Mouse (Mus musculus) adrenal gland, adult 8-10 months (tissue): ENCODE data around the gene Trim59. TPM values are rescaled to one million over a fixed set of nuclear protein-coding genes. Genes with fewer than 3 reads are reported as not detected.
A peak's percentile ranks its signal among the peaks of the same experiment; 100 is the strongest.

ENCODE experiments used
- DNase-seq: peaks from one replicate; pipeline ENCODE4 v3.0.0; 2022
- microRNA-seq, 2 experiments: library from miRNA; unstranded; fragments of <30 nt; microRNA quantifications; one replicate each; pipeline ENCODE4 v1.2.0; 2022
- total RNA-seq, 4 experiments: library from RNA; stranded (reverse); gene quantifications; 2 replicates each; pipeline ENCODE4 v1.2.4; 2022

The Trim59 gene
- total RNA-seq, 4 experiments from 2014 or later, result 4.4 to 5.8 (median 5.1) TPM

- DNase-seq, result peak; percentile 45
These were observed 39.0 kb downstream of the Trim59 start for GRCm38 (mm10) chr3:69005338-69006245.

DNA sequence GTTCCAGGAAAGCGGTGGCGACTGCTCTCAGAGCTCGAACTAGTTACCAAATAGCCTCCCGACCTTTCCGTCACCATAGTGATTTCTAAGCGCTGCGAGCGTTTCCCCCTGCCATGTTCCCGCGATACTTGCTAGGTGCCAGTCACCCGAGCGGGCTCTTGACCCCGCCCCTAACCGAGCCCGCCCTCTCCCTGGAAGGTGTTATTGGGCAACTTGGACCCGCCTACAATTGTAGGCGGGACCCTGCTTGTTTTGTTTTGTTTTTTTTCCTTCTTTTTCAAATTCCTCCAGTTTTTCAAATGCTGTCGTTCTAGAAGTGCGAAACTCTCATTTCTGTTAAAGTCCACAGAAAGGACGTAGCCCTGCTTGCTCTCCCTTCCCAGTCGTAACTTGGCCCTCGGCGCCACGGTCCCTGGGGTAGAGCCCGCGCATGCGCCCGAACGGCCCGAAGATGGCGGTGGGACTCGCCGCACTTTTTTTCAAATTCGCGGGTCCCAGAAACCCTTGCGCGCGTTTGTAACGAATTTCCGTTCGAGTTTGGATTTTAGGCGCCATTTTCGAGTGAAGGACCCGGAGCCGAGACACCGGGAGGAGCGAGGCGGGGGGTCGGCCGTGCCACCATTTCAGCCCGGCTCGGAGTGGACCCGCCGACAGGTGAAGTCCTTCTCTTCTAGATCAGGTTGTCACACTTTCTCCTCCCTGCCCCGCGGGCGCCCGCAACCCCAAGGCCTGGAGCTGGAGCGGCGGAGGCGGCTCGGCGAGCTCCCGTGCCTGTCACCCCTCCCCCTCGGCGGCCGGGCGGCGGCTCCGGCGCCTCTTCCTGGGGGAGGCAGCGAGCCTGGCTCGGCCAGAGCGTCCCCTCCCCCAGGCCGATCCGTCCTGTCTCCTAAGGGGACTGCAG is 39.9 kb downstream of the Trim59 start, which contains the start of the genes Ift80 and Smc4:
Gene Ift80, minus strand, starts transcription at position 134 of the 901 bp plus-strand sequence.
Gene Smc4, plus strand, starts transcription at position 302 of the 901 bp plus-strand sequence.
- DNase-seq, result peak; percentile 92

- no peak for DNase-seq
These were observed 40.5 kb downstream of the Trim59 start for GRCm38 (mm10) chr3:69004055-69004436.

DNA sequence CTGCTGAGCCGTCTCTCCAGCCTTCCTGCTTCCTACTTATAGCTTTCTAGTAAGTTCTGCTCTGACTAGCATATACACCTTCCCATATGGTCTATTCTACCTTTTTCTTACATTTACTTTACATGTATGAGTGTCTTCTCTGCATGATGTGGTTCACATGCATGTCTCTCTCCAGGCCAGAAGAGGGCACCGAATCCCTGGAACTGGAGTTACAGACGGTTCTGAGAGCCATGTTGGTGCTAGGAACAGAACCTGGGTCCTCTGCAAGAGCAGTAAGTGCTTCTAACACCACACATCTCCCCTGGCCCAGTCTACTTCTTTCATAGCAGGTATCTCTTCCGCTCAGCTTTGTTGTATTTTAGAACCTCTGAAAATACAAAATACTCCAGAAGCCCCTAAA is 41.8 kb downstream of the Trim59 start:
- DNase-seq, result no peak

DNA sequence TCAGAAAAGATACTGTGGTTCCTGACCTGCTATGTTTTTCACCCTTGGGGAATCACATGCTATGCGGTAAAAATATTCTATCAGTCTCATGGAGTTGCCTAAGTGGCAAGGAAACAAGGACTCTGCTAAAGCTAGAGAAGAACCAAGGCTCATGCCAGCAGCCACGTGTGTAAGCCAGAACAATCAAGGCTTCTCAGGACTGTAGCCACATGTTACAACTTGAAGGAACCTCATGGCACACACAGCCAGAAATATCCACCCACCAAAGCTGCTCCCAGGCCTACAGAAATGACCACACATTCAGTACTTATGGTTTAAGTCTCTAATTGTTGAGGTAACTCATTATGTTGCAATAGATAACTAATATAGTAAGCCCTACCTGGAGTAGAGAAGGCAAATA is 58.0 kb downstream of the Trim59 start:
- no peak for DNase-seq

Small RNA genes lying within 50 kb of the gene (microRNA-seq; reads per million reads assigned to microRNA genes)
- gene Mir15b (307 to 668 reads per million in 2 experiments), gene Mir16-2 (139 to 248 reads per million in 2 experiments)

Other genes starting within 250 kb of the Trim59 start
- under 1 TPM in 3 of 4 experiments, not detected in 1; 0.10 to 0.17 (median 0.12) TPM for gene 1110032F04Rik, start 175.2 kb downstream of the Trim59 start, total RNA-seq
- 10 to 100 TPM; 22.7 to 40.6 (median 30.2) TPM for gene Ift80, start 40.2 kb downstream of the Trim59 start, total RNA-seq
- gene Smc4, start 40.0 kb downstream of the Trim59 start, total RNA-seq, result 10 to 100 TPM; 26.5 to 33.6 (median 29.2) TPM
- gene Kpna4, start 82.4 kb upstream of the Trim59 start, total RNA-seq, result 10 to 100 TPM; 53.4 to 79.9 (median 67.1) TPM
- gene Arl14, start 177.7 kb upstream of the Trim59 start, total RNA-seq, result not detected